Mouse (Mus musculus) small intestine, adult 2 months (tissue): ENCODE results near the gene Atp5g3.

ENCODE experiments used
- CTCF ChIP-seq: fragments of 200-500 bp; IDR thresholded peaks from 2 replicates; pipeline ENCODE4 v1.5.1; 2012; ENCODE audit warnings: low read depth, mild to moderate bottlenecking, control low read depth, inconsistent platforms, low read length, moderate library complexity, mixed read lengths; ENCODE audit not compliant: insufficient replicate concordance, insufficient read length; ENCODE audit errors: extremely low read depth
- POLR2A ChIP-seq: fragments of 200-500 bp; IDR thresholded peaks from 2 replicates; pipeline ENCODE4 v1.6.1; 2012; ENCODE audit warnings: low read depth, mild to moderate bottlenecking, control low read depth, inconsistent platforms, low read length, moderate library complexity

GRCm38 (mm10) chr2:73867764-73868487 is 43.2 kb downstream of the Atp5g3 start:
- TF ChIP-seq POLR2A (no peak), CTCF (peak; percentile 56; the same call in 1 of the 2 replicates)
